Mouse (Mus musculus): ENCODE measurements around the gene Renbp. TPM values are rescaled to one million over a fixed set of nuclear protein-coding genes. Genes with fewer than 3 reads are reported as not detected.
A peak's percentile ranks its signal among the peaks of the same experiment; 100 is the strongest.

Renbp gene
- 1 to 10 TPM; 1.4 to 1.7 TPM for total RNA-seq (2021)
- long read RNA-seq, experiment 1, partial matches to known transcripts = 0 of 1 reads
- long read RNA-seq, experiment 1, other reads (novel, unspliced or antisense) = 0 of 1 reads
- long read RNA-seq, experiment 2, partial matches to known transcripts = 0 of 3 reads
- long read RNA-seq, experiment 2, other reads (novel, unspliced or antisense) = 0 of 3 reads

DNA sequence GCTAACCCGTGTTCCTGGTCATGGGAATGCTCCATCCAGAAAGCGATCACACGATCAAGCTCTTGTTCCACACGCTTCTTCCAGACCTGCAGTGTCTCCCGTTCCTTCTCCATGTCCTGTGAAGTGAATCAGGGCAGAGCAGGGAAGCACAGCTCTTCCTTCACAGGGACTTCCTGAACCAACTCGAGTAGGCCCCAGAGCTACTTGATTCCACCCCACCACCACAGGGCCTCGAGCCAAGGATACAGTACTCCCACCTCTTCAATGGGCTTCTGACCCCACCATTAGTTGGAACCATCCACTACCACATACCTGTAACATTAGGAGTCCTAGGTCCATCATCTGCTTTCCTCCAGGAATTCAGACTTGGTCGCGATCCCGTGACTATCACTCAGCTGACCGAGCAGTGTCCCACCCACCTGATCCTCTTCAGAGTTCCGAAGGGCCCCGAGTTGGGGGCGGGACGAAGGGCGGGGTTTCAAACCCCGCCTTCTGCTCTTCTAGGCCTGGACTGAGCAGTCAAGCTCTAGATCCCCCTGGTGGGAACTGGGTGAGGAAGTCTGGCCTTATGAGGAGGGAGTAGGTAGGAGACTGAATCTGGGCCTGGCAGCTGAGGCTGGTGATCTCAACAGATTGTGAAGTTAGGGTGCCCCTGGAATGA, at the start of gene Renbp:
Gene Renbp (minus strand): TSS at position 449 of the 661 bp plus-strand sequence.
- H3K27ac ChIP-seq = peak within 1 kb of the TSS; percentile 53
- peak; percentile 72 for DNase-seq
- no peak; the same call in 1 of the 2 replicates for TF ChIP-seq CTCF (IDR thresholded peaks at IDR 0.05)
- H3K4me3 ChIP-seq = peak within 1 kb of the TSS; percentile 61
- intact Hi-C loops (cut with DNase I) = no loop called here

- TF ChIP-seq CTCF (IDR thresholded peaks at IDR 0.05) = no peak
- DNase-seq = no peak
- intact Hi-C loops (cut with DNase I) = no loop called here
- H3K4me3 ChIP-seq = no peak overlapping the region
- no peak overlapping the region for H3K27ac ChIP-seq
Measured at GRCm38 (mm10) chrX:73977783-73978182, 47.1 kb upstream of the Renbp start.

DNA sequence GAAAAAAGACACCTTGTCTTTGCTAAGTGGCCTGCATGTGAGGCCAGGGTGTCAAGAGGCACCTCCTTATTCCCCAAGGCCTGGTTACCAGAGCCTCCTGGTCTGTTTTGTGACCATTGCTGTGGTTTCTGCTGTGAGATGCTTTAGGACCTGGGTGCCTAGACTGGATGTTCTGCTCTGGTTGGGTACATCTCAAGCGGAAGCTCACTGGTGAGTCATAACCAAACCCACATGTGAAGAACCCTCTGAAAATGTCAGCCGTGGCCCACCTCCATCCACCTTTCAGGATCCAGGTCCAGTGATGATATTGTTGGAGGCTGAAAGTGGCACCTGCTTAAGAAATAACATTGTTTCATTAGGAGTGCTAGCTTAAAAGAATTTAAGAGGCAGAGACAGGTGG, 45.6 kb upstream of the Renbp start:
- no peak for DNase-seq
- no peak overlapping the region for H3K27ac ChIP-seq
- TF ChIP-seq CTCF (IDR thresholded peaks at IDR 0.05) = no peak
- intact Hi-C loops (cut with DNase I) = no loop called here
- H3K4me3 ChIP-seq = no peak overlapping the region

- intact Hi-C loops (cut with DNase I) = no loop called here
- no peak for TF ChIP-seq CTCF (IDR thresholded peaks at IDR 0.05)
- DNase-seq = no peak
- no peak overlapping the region for H3K27ac ChIP-seq
- no peak overlapping the region for H3K4me3 ChIP-seq
Measured at GRCm38 (mm10) chrX:73972774-73973173, 42.1 kb upstream of the Renbp start.

GRCm38 (mm10) chrX:73970781-73971180, 40.1 kb upstream of the Renbp start:
- Histone ChIP-seq H3K4me3 (no peak overlapping the region), H3K27ac (no peak overlapping the region)
- DNase-seq = no peak
- intact Hi-C loops (cut with DNase I) = no loop called here
- no peak for TF ChIP-seq CTCF (IDR thresholded peaks at IDR 0.05)

- TF ChIP-seq CTCF (IDR thresholded peaks at IDR 0.05) = no peak
- no peak for DNase-seq
- Histone ChIP-seq H3K27ac (no peak overlapping the region), H3K4me3 (no peak overlapping the region)
- intact Hi-C loops (cut with DNase I) = loop anchor here (5.0 to 10.0 kb wide), 2 partner anchors 275 to 443 kb away; partner anchors contain the start of gene Flna
Measured at GRCm38 (mm10) chrX:73969729-73970128, 39.1 kb upstream of the Renbp start.

DNA sequence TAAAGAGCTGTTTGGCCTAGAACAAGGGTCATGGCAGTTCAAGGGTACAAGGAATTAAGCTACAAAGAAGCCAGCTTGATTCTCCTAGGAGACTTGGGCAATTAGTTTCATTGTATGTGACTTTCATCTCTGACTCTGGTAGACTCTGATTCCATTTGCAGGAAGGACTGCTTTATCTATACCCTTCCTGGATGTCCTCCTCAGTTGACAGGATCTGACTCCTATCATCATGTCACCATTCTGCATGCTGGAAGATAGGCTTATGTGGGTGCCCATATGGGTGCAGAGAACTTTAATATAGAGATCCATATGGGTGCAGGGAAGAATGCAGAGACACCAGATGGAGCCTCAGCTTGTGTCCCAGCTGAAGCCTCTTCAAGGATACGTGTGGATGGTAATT, 38.5 kb upstream of the Renbp start:
- TF ChIP-seq CTCF (IDR thresholded peaks at IDR 0.05) = no peak
- Histone ChIP-seq H3K27ac (no peak overlapping the region), H3K4me3 (no peak overlapping the region)
- DNase-seq = no peak
- intact Hi-C loops (cut with DNase I) = loop anchor here (5.0 to 10.0 kb wide), 2 partner anchors 276 to 443 kb away; partner anchors contain the start of gene Flna

DNA sequence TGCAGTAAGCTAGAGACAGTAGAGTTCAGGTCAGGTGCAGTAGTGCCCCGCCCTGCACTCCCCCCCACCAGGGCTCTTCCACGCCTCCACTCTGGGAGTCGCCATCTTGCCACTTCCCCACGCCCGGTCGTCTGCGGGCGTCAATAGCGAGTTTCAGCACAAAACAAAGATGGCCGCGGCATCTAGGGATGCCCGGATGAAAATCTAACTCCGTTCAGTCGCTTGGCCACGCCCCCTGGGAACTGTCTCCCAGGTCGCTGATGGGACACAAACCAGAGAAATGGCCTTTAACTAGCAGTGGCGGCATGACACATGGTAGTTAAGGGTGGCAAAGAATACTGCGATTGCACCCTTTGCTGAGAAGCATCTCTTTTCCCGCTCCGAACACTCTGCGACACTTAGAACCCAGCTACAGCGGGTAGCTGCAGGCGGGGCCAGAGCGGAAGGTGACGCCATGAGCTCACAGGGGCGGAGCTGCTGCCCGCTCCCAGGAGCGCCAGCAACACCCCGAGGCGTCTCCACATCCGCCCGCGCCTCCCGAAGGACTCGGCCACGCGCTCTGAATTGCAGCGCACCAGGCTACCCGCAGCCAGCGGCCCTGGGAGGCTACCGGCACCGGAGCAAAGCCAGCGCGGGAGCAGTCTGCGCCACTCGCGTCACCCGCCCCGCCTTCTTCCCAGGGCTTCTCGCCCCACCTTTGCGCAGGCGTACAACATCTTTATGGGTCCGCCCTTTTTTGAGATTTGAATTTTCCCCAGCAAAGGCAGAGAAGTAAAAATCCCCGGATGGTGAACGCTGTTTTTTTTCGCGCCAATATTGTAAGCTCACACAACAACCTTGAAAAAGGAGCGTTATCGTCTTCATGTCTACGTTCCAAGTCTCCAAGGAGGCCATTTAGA, 36.8 kb upstream of the Renbp start:
- TF ChIP-seq CTCF (IDR thresholded peaks at IDR 0.05) = no peak
- DNase-seq = peak; percentile 90
- intact Hi-C loops (cut with DNase I) = loop anchor here (5.0 to 10.0 kb wide), 2 partner anchors 277 to 445 kb away; partner anchors contain the start of gene Flna

DNA sequence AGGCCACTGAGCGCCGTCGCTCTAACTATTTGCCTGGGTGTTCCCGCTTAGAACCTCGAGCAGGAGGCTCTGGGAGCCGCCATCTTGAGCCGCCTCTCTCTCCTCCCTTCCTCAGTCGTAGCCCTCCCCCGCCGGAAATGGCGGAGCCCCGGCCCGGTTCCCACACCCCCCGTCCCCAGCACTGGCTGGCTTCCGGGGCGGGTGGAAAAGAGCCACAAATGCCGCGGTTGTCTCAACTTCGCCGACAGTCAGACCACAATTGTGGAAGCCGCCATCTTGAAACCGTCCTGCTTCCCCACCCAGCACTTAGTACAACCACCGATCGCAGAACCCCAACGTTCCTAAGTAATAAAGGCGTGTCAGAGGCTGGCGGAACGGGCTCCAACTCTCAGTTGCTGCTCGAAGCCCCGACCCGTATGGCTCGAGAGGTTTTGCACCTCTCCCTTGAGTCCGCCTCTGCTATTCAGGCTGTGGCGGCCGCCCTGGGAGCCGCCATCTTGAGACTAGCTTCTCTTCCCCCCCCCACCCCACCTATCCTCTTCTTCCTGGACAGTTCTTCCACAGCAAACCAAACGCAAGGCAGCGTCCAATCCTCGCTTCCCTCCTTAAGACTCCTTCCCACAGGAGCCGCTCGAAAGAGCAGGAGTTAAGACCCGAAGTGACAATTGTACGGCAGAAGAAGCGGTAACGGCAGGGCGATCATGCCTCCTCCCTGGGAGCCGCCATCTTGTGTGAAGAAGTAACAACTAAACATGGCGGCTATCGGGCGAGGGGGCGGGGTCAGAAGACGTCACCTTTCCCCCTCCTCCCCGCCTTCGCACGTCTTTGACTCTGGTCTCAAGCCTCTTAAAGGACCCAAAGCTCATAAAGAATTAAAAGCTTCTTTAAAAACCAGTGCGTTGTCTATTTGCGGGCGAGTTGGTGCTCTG, 35.9 kb upstream of the Renbp start, which contains the start of gene Hcfc1:
Gene Hcfc1 (minus strand): TSS at position 110 of the 929 bp plus-strand sequence.
- peak; percentile 94 for DNase-seq
- intact Hi-C loops (cut with DNase I) = loop anchor here (5.0 to 10.0 kb wide), 2 partner anchors 278 to 446 kb away; partner anchors contain the start of gene Flna
- H3K27ac ChIP-seq = peak within 1 kb of the TSS; percentile 95
- H3K4me3 ChIP-seq = peak within 1 kb of the TSS; percentile 90
- no peak for TF ChIP-seq CTCF (IDR thresholded peaks at IDR 0.05)

More for the DNA sequence above, 36.8 kb upstream of the Renbp start:
- Histone ChIP-seq H3K4me3 (peak overlapping the region; percentile 90), H3K27ac (peak overlapping the region; percentile 95)

GRCm38 (mm10) chrX:73965307-73965706, 34.7 kb upstream of the Renbp start:
- TF ChIP-seq CTCF (IDR thresholded peaks at IDR 0.05) = no peak
- DNase-seq = peak; percentile 43
- Histone ChIP-seq H3K4me3 (peak overlapping the region; percentile 90), H3K27ac (peak overlapping the region; percentile 95)
- intact Hi-C loops (cut with DNase I) = loop anchor here (5.0 to 10.0 kb wide), 2 partner anchors 279 to 447 kb away; partner anchors contain the start of gene Flna

- TF ChIP-seq CTCF (IDR thresholded peaks at IDR 0.05) = no peak
- intact Hi-C loops (cut with DNase I) = loop anchor here (5.0 to 10.0 kb wide), 3 partner anchors 42 to 280 kb away; partner anchors contain the start of genes Arhgap4, Flna, Idh3g and Naa10
- peak; percentile 46 for DNase-seq
- Histone ChIP-seq H3K4me3 (peak overlapping the region; percentile 90), H3K27ac (peak overlapping the region; percentile 62)
Measured at GRCm38 (mm10) chrX:73964363-73964762, 33.7 kb upstream of the Renbp start.
